13 mouse cellular contexts compared by ENCODE assay signal in genomic region chr7:95734587-95734986, GRCm38 (mm10).
DNase-seq lines count a peak whose midpoint lies in the region; ATAC-seq and TF ChIP-seq lines count a peak whose summit lies in the region.
"Had no signal": no experiment of that assay in that cellular context is flagged by ENCODE, and none has a peak within 500 bp of the region (broad histone marks: within the 10 kb centered on the region; RNA-seq: fewer than 3 reads in every experiment).

No protein-coding gene starts in this region.

- no peaks in the 10 kb centered on the region for H3K36me3 ChIP-seq in embryonic facial prominence, embryonic 10.5 days (replicated peaks)
- H3K36me3 ChIP-seq in hindbrain, embryonic 12.5 days, result no peaks in the 10 kb centered on the region
- H3K36me3 ChIP-seq in midbrain, embryonic 16.5 days (ENCODE audit: control insufficient read depth, insufficient read depth, low read length), result no peaks in the 10 kb centered on the region
- H3K36me3 ChIP-seq in lung, postnatal 0 days (ENCODE audit: insufficient read depth, low read length), result no peaks in the 10 kb centered on the region
- H3K36me3 ChIP-seq: embryonic facial prominence, embryonic 13.5 days; liver, embryonic 13.5 days had no signal

- intact Hi-C loops in left cerebral cortex, postnatal 4 days (cut with DNase I), result no loop called here

- WGBS in embryonic facial prominence, embryonic 10.5 days, result 38% methylated on average over 5 of the region's 5 CpGs
- 53% methylated on average over 5 of the region's 5 CpGs for WGBS in hindbrain, embryonic 12.5 days
- WGBS in midbrain, embryonic 16.5 days, result 66% methylated on average over 5 of the region's 5 CpGs
- 67% methylated on average over 5 of the region's 5 CpGs for WGBS in lung, postnatal 0 days

- H3K4me2 ChIP-seq in hindbrain, embryonic 12.5 days (replicated peaks), result no peak overlapping the region
- no peak overlapping the region for H3K4me2 ChIP-seq in midbrain, embryonic 16.5 days (ENCODE audit: low read length)
- no peak overlapping the region for H3K4me2 ChIP-seq in lung, postnatal 0 days (replicated peaks; ENCODE audit: low read depth, low read length)
- H3K4me2 ChIP-seq: embryonic facial prominence, embryonic 13.5 days; liver, embryonic 13.5 days had no signal

- H3K27ac ChIP-seq in embryonic facial prominence, embryonic 10.5 days (replicated peaks), result no peak overlapping the region
- H3K27ac ChIP-seq in hindbrain, embryonic 12.5 days, result no peak overlapping the region
- no peak overlapping the region for H3K27ac ChIP-seq in midbrain, embryonic 16.5 days (ENCODE audit: low read length)
- no peak overlapping the region for H3K27ac ChIP-seq in lung, postnatal 0 days (ENCODE audit: low read length)
- H3K27ac ChIP-seq: embryonic facial prominence, embryonic 13.5 days; layer of hippocampus, adult 2 months; liver, embryonic 13.5 days had no signal

- H3K27me3 ChIP-seq in embryonic facial prominence, embryonic 10.5 days (replicated peaks; ENCODE audit: low read depth, poor library complexity, severe bottlenecking), result no peaks in the 10 kb centered on the region
- H3K27me3 ChIP-seq in hindbrain, embryonic 12.5 days, result no peaks in the 10 kb centered on the region
- H3K27me3 ChIP-seq in midbrain, embryonic 16.5 days (ENCODE audit: control insufficient read depth, insufficient read depth, low read depth, low read length), result no peaks in the 10 kb centered on the region; the same call in 1 of the 2 replicates
- no peaks in the 10 kb centered on the region for H3K27me3 ChIP-seq in lung, postnatal 0 days (replicated peaks; ENCODE audit: insufficient read depth, low read length)
- H3K27me3 ChIP-seq: embryonic facial prominence, embryonic 13.5 days; liver, embryonic 13.5 days had no signal

- no peak for TF ChIP-seq EP300 in lung, postnatal 0 days (IDR thresholded peaks at IDR 0.05)

- H3K9me3 ChIP-seq in embryonic facial prominence, embryonic 10.5 days, result no peaks in the 10 kb centered on the region
- H3K9me3 ChIP-seq in hindbrain, embryonic 12.5 days (replicated peaks), result no peaks in the 10 kb centered on the region
- H3K9me3 ChIP-seq in midbrain, embryonic 16.5 days (replicated peaks; ENCODE audit: control insufficient read depth, low read length, poor library complexity, severe bottlenecking), result no peaks in the 10 kb centered on the region
- H3K9me3 ChIP-seq in lung, postnatal 0 days (ENCODE audit: low read length), result no peaks in the 10 kb centered on the region
- H3K9me3 ChIP-seq: embryonic facial prominence, embryonic 13.5 days; liver, embryonic 13.5 days had no signal

- no peak overlapping the region for H3K4me3 ChIP-seq in embryonic facial prominence, embryonic 10.5 days
- H3K4me3 ChIP-seq in hindbrain, embryonic 12.5 days, result no peak overlapping the region
- no peak overlapping the region for H3K4me3 ChIP-seq in midbrain, embryonic 16.5 days (ENCODE audit: low read depth, low read length)
- H3K4me3 ChIP-seq in lung, postnatal 0 days (ENCODE audit: low read depth, low read length), result no peak overlapping the region
- H3K4me3 ChIP-seq: embryonic facial prominence, embryonic 13.5 days; layer of hippocampus, adult 2 months; liver, embryonic 13.5 days had no signal

- 0 out of 2 replicates have a peak, but pooled peaks have one; percentile 56 for ATAC-seq in hindbrain, embryonic 12.5 days (ENCODE audit: low FRiP score)
- peak; percentile 48; the same call in 1 of the 2 replicates for ATAC-seq in midbrain, embryonic 16.5 days
- no peak for ATAC-seq in lung, postnatal 0 days

- H3K9ac ChIP-seq in hindbrain, embryonic 12.5 days, result no peak overlapping the region
- no peak overlapping the region for H3K9ac ChIP-seq in midbrain, embryonic 16.5 days (ENCODE audit: low read depth, low read length)
- H3K9ac ChIP-seq in lung, postnatal 0 days (replicated peaks; ENCODE audit: low read depth), result no peak overlapping the region
- H3K9ac ChIP-seq: embryonic facial prominence, embryonic 13.5 days; liver, embryonic 13.5 days had no signal

- peak; percentile 28 for DNase-seq in left cerebral cortex, postnatal 4 days
- no peak for DNase-seq in left cerebral cortex, adult 9 months (ENCODE audit: low spot score in 2 of 2)
- DNase-seq in embryonic facial prominence, embryonic 10.5 days (ENCODE audit: low spot score), result peak; percentile 59
- DNase-seq in adrenal gland, postnatal 36 days, result no peak
- DNase-seq in lung, postnatal 0 days (ENCODE audit: low spot score), result no peak
- DNase-seq: cerebellum, adult 18-20 months; liver, embryonic 13.5 days; lung, postnatal 14 days; right cerebral cortex, postnatal 14 days had no signal

- TF ChIP-seq CTCF in lung, postnatal 0 days (IDR thresholded peaks at IDR 0.05), result no peak

- H3K4me1 ChIP-seq in embryonic facial prominence, embryonic 10.5 days, result peaks cover 6% of the 10 kb centered on the region
- no peaks in the 10 kb centered on the region for H3K4me1 ChIP-seq in hindbrain, embryonic 12.5 days
- no peaks in the 10 kb centered on the region for H3K4me1 ChIP-seq in midbrain, embryonic 16.5 days (ENCODE audit: control insufficient read depth, insufficient read depth, low read length)
- no peaks in the 10 kb centered on the region for H3K4me1 ChIP-seq in lung, postnatal 0 days (ENCODE audit: insufficient read depth, low read depth, low read length)
- H3K4me1 ChIP-seq: liver, embryonic 13.5 days had no signal

Comparison
In these comparisons a context has a peak if more than half of its experiments do, and no peak if none do; other contexts are left out.
1. DNase-seq: peak in left cerebral cortex, postnatal 4 days (single experiment) and embryonic facial prominence, embryonic 10.5 days (single experiment); none in left cerebral cortex, adult 9 months (0 of 2), adrenal gland, postnatal 36 days (0 of 2) and lung, postnatal 0 days (single experiment).